Mouse (Mus musculus): ENCODE data around the gene Fmnl2. TPM values are rescaled to one million over a fixed set of nuclear protein-coding genes. Genes with fewer than 3 reads are reported as not detected.

Fmnl2 gene
- polyA plus RNA-seq, 1 experiment from 2014 or later: 0.89 TPM

- no peaks in the 10 kb centered on the region for H3K36me3 ChIP-seq (replicated peaks; ENCODE audit: insufficient read depth, low read length)
- no peak overlapping the region for H3K27ac ChIP-seq (ENCODE audit: low read depth)
- 75% methylated on average over 11 of the region's 11 CpGs for WGBS (ENCODE audit: insufficient replicate concordance)
- no peaks in the 10 kb centered on the region for H3K27me3 ChIP-seq (ENCODE audit: insufficient read depth, low read length)
- no peak for DNase-seq
- no peak for ATAC-seq
- H3K9ac ChIP-seq (replicated peaks): no peak overlapping the region
- H3K4me2 ChIP-seq (ENCODE audit: low read depth, low read length): no peak overlapping the region
- H3K4me3 ChIP-seq (ENCODE audit: low read depth, low read length): no peak overlapping the region
- no peaks in the 10 kb centered on the region for H3K4me1 ChIP-seq (ENCODE audit: insufficient read depth)
- H3K9me3 ChIP-seq (ENCODE audit: low read length): no peaks in the 10 kb centered on the region
- TF ChIP-seq CTCF (IDR thresholded peaks at IDR 0.05; ENCODE audit: low read depth) (no peak), EP300 (IDR thresholded peaks at IDR 0.05; ENCODE audit: low read depth) (no peak)
These were observed 244.5 kb downstream of the Fmnl2 start for GRCm38 (mm10) chr2:53101885-53102740.

- Histone ChIP-seq H3K4me2 (ENCODE audit: low read depth, low read length) (no peak overlapping the region), H3K4me1 (ENCODE audit: insufficient read depth) (no peaks in the 10 kb centered on the region), H3K9ac (replicated peaks) (no peak overlapping the region), H3K36me3 (replicated peaks; ENCODE audit: insufficient read depth, low read length) (no peaks in the 10 kb centered on the region), H3K4me3 (ENCODE audit: low read depth, low read length) (no peak overlapping the region), H3K27ac (ENCODE audit: low read depth) (no peak overlapping the region), H3K27me3 (ENCODE audit: insufficient read depth, low read length) (no peaks in the 10 kb centered on the region), H3K9me3 (ENCODE audit: low read length) (no peaks in the 10 kb centered on the region)
- TF ChIP-seq EP300 (IDR thresholded peaks at IDR 0.05; ENCODE audit: low read depth): no peak
- no peak for TF ChIP-seq CTCF (IDR thresholded peaks at IDR 0.05; ENCODE audit: low read depth)
- DNase-seq (no peak), ATAC-seq (no peak)
- 84% methylated on average over 2 of the region's 2 CpGs for WGBS (ENCODE audit: insufficient replicate concordance)
These were observed 245.2 kb downstream of the Fmnl2 start for GRCm38 (mm10) chr2:53102901-53103300.

- no peak for TF ChIP-seq CTCF (IDR thresholded peaks at IDR 0.05; ENCODE audit: low read depth)
- TF ChIP-seq EP300 (IDR thresholded peaks at IDR 0.05; ENCODE audit: low read depth): no peak
- no peak for DNase-seq
- Histone ChIP-seq H3K4me1 (ENCODE audit: insufficient read depth) (no peaks in the 10 kb centered on the region), H3K9me3 (ENCODE audit: low read length) (no peaks in the 10 kb centered on the region), H3K27me3 (ENCODE audit: insufficient read depth, low read length) (no peaks in the 10 kb centered on the region), H3K36me3 (replicated peaks; ENCODE audit: insufficient read depth, low read length) (no peaks in the 10 kb centered on the region), H3K27ac (ENCODE audit: low read depth) (no peak overlapping the region), H3K9ac (replicated peaks) (no peak overlapping the region), H3K4me3 (ENCODE audit: low read depth, low read length) (no peak overlapping the region), H3K4me2 (ENCODE audit: low read depth, low read length) (no peak overlapping the region)
- ATAC-seq: no peak
- WGBS (ENCODE audit: insufficient replicate concordance): 79% methylated on average over 10 of the region's 10 CpGs
These were observed 247.7 kb downstream of the Fmnl2 start for GRCm38 (mm10) chr2:53105408-53105807.

DNA sequence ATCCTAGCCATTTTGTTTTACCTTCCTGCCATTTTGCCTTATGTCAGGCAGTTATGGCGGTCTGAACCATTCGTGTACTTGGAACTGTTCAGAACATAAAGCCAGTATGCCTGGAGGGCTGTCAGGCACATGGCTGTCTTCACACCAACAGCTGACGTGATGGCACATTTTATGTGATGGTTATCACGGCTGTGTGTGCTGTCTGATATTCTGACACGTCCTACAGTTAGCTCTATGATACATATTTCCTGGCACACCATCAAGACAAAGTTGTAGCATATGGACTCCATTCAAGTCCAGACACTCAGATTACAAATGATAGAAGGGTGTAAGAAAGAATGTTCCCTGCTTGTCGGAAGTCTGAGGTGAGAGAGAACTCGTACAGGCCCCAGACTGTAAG, 248.4 kb downstream of the Fmnl2 start:
- DNase-seq (no peak), ATAC-seq (no peak)
- TF ChIP-seq EP300 (IDR thresholded peaks at IDR 0.05; ENCODE audit: low read depth) (no peak), CTCF (IDR thresholded peaks at IDR 0.05; ENCODE audit: low read depth) (no peak)
- no peak overlapping the region for H3K4me2 ChIP-seq (ENCODE audit: low read depth, low read length)
- H3K27ac ChIP-seq (ENCODE audit: low read depth): no peak overlapping the region
- H3K9me3 ChIP-seq (ENCODE audit: low read length): no peaks in the 10 kb centered on the region
- WGBS (ENCODE audit: insufficient replicate concordance): 80% methylated on average over 7 of the region's 7 CpGs
- H3K9ac ChIP-seq (replicated peaks): no peak overlapping the region
- no peak overlapping the region for H3K4me3 ChIP-seq (ENCODE audit: low read depth, low read length)
- H3K36me3 ChIP-seq (replicated peaks; ENCODE audit: insufficient read depth, low read length): no peaks in the 10 kb centered on the region
- no peaks in the 10 kb centered on the region for H3K4me1 ChIP-seq (ENCODE audit: insufficient read depth)
- no peaks in the 10 kb centered on the region for H3K27me3 ChIP-seq (ENCODE audit: insufficient read depth, low read length)

- 90% methylated on average over 8 of the region's 8 CpGs for WGBS (ENCODE audit: insufficient replicate concordance)
- Histone ChIP-seq H3K4me1 (ENCODE audit: insufficient read depth) (no peaks in the 10 kb centered on the region), H3K4me2 (ENCODE audit: low read depth, low read length) (no peak overlapping the region), H3K27me3 (ENCODE audit: insufficient read depth, low read length) (no peaks in the 10 kb centered on the region), H3K36me3 (replicated peaks; ENCODE audit: insufficient read depth, low read length) (no peaks in the 10 kb centered on the region), H3K9me3 (ENCODE audit: low read length) (no peaks in the 10 kb centered on the region), H3K9ac (replicated peaks) (no peak overlapping the region), H3K4me3 (ENCODE audit: low read depth, low read length) (no peak overlapping the region), H3K27ac (ENCODE audit: low read depth) (no peak overlapping the region)
- no peak for TF ChIP-seq EP300 (IDR thresholded peaks at IDR 0.05; ENCODE audit: low read depth)
- no peak for TF ChIP-seq CTCF (IDR thresholded peaks at IDR 0.05; ENCODE audit: low read depth)
- DNase-seq (no peak), ATAC-seq (no peak)
These were observed 248.8 kb downstream of the Fmnl2 start for GRCm38 (mm10) chr2:53106472-53106871.

DNA sequence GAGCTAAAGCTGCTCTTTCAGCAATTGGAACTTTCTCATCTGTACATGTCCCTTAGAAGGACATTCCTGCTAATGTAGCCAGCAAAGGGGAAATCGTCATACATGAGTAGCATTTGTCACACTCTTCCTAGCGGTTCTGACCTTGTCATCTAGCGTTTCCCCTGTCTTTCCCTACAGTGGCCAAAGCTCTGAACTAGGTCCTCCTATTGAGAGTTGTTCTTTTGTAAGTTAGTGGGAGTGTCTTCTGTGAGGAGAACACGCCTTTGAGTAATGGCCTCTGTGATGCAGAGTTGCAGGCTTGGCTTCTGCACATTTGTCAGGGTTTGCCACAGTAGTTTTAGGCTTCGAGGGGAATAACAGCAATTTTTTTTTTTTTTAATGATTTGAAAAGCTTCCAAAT, 250.9 kb downstream of the Fmnl2 start:
- no peak for ATAC-seq
- TF ChIP-seq CTCF (IDR thresholded peaks at IDR 0.05; ENCODE audit: low read depth): no peak
- no peak overlapping the region for H3K9ac ChIP-seq (replicated peaks)
- H3K4me3 ChIP-seq (ENCODE audit: low read depth, low read length): no peak overlapping the region
- H3K4me2 ChIP-seq (ENCODE audit: low read depth, low read length): no peak overlapping the region
- H3K27me3 ChIP-seq (ENCODE audit: insufficient read depth, low read length): no peaks in the 10 kb centered on the region
- no peaks in the 10 kb centered on the region for H3K4me1 ChIP-seq (ENCODE audit: insufficient read depth)
- 78% methylated on average over 5 of the region's 5 CpGs for WGBS (ENCODE audit: insufficient replicate concordance)
- no peak for DNase-seq
- H3K9me3 ChIP-seq (ENCODE audit: low read length): no peaks in the 10 kb centered on the region
- no peaks in the 10 kb centered on the region for H3K36me3 ChIP-seq (replicated peaks; ENCODE audit: insufficient read depth, low read length)
- no peak overlapping the region for H3K27ac ChIP-seq (ENCODE audit: low read depth)

Data from liver, postnatal 0 days (tissue).